Mouse (Mus musculus) CH12.LX (cell line): ENCODE measurements around the gene Prrx1.

Experiments used
- CTCF ChIP-seq, 2 experiments: IDR thresholded peaks in 1 of 2; conservative IDR thresholded peaks in 1 of 2; 2 replicates each; pipeline ENCODE4 v1.5.1; 2011 to 2012; ENCODE audit warnings: low read depth in 2 of 2, low read length in 2 of 2, improper control_type of control experiment in 1 of 2, inconsistent platforms in 1 of 2, mild to moderate bottlenecking in 1 of 2, moderate library complexity in 1 of 2
- E2F4 ChIP-seq: IDR thresholded peaks from 2 replicates; pipeline ENCODE4 v1.6.1; 2011; ENCODE audit warnings: low read depth, low read length, improper control_type of control experiment; ENCODE audit not compliant: insufficient replicate concordance
- ETS1 ChIP-seq: conservative IDR thresholded peaks from 2 replicates; pipeline ENCODE4 v1.6.1; 2012; ENCODE audit warnings: low read depth, mild to moderate bottlenecking, inconsistent platforms, low read length, improper control_type of control experiment, moderate library complexity
- HCFC1 ChIP-seq: IDR thresholded peaks from 2 replicates; pipeline ENCODE4 v1.6.1; 2012; ENCODE audit warnings: low read depth, mild to moderate bottlenecking, inconsistent platforms, low read length, improper control_type of control experiment
- MAFK ChIP-seq: IDR thresholded peaks from 2 replicates; pipeline ENCODE4 v1.6.1; 2011; ENCODE audit warnings: low read length, improper control_type of control experiment; ENCODE audit not compliant: insufficient replicate concordance
- MEF2A ChIP-seq: IDR thresholded peaks from 2 replicates; pipeline ENCODE4 v1.6.1; 2014; ENCODE audit warnings: low read depth, mild to moderate bottlenecking, inconsistent platforms, low read length, improper control_type of control experiment, borderline replicate concordance
- PAX5 ChIP-seq: IDR thresholded peaks from 2 replicates; pipeline ENCODE4 v1.6.1; 2012; ENCODE audit warnings: low read length, inconsistent platforms, mixed read lengths
- POLR2A ChIP-seq: IDR thresholded peaks from 2 replicates; pipeline ENCODE4 v1.6.1; 2011; ENCODE audit warnings: low read depth, mild to moderate bottlenecking, improper control_type of control experiment, low read length
- SIN3A ChIP-seq: IDR thresholded peaks from 2 replicates; pipeline ENCODE4 v1.6.1; 2012; ENCODE audit warnings: low read length, improper control_type of control experiment, inconsistent platforms
- TCF12 ChIP-seq: IDR thresholded peaks from 2 replicates; pipeline ENCODE4 v1.6.1; 2014; ENCODE audit warnings: low read depth, mild to moderate bottlenecking, inconsistent platforms, low read length, improper control_type of control experiment
- USF1 ChIP-seq: IDR thresholded peaks from 2 replicates; pipeline ENCODE4 v1.6.1; 2014; ENCODE audit warnings: low read depth, mild to moderate bottlenecking, inconsistent platforms, low read length, improper control_type of control experiment
- USF2 ChIP-seq: conservative IDR thresholded peaks from 2 replicates; pipeline ENCODE4 v1.6.1; 2011; ENCODE audit warnings: low read depth, low read length, improper control_type of control experiment

GRCm38 (mm10) chr1:163283980-163284635 is 29.4 kb downstream of the Prrx1 start:
- TF ChIP-seq USF1 (no peak), CTCF (conservative IDR thresholded peaks at IDR 0.05 in 1 of 2, IDR thresholded peaks at IDR 0.05 in 1 of 2; ENCODE audit: low read depth in 2 of 2, low read length in 2 of 2) (no peak), MEF2A (no peak), E2F4 (no peak), TCF12 (no peak), ETS1 (no peak), PAX5 (no peak), POLR2A (no peak), MAFK (no peak), SIN3A (no peak), HCFC1 (no peak), USF2 (no peak)
